Mouse (Mus musculus) hindbrain, embryonic 16.5 days (tissue): ENCODE measurements at regions not wholly inside any gene's neighbourhood (a gene's known extent, or its start where the extent isn't known, plus 50 kb on each side); places are given as distances from the start of the nearest gene placed in this dataset.

Experiments
- ATAC-seq: fragments of 200-750 bp; cut with Nextera tagmentation; 2 replicates; pipeline ENCODE4 v1.8.0; 2017; ENCODE audit warnings: moderate TSS enrichment, moderate library complexity
- H3K27ac ChIP-seq: fragments of 300-500 bp; sonication (generic); 2 replicates; pipeline ENCODE4 v1.5.1; 2014; ENCODE audit warnings: low read depth, mild to moderate bottlenecking, control low read depth, low read length, moderate library complexity
- H3K27me3 ChIP-seq: fragments of 300-500 bp; sonication (generic); replicated peaks from 2 replicates; pipeline ENCODE4 v1.6.1; 2014; ENCODE audit warnings: low read length; ENCODE audit not compliant: control insufficient read depth, insufficient read depth
- H3K36me3 ChIP-seq: fragments of 300-500 bp; sonication (generic); 2 replicates; pipeline ENCODE4 v1.6.1; 2014; ENCODE audit warnings: mild to moderate bottlenecking, low read length, moderate library complexity, mixed read lengths; ENCODE audit not compliant: control insufficient read depth, insufficient read depth
- H3K4me1 ChIP-seq: fragments of 300-500 bp; sonication (generic); 2 replicates; pipeline ENCODE4 v1.6.1; 2014; ENCODE audit warnings: low read depth, low read length; ENCODE audit not compliant: control insufficient read depth, insufficient read depth
- H3K4me2 ChIP-seq: fragments of 300-500 bp; sonication (generic); 2 replicates; pipeline ENCODE4 v1.6.1; 2014; ENCODE audit warnings: mild to moderate bottlenecking, low read length, control low read depth, moderate library complexity
- H3K4me3 ChIP-seq: fragments of 300-500 bp; sonication (generic); 2 replicates; pipeline ENCODE4 v1.5.1; 2014; ENCODE audit warnings: mild to moderate bottlenecking, low read length, control low read depth, moderate library complexity
- H3K9ac ChIP-seq: fragments of 300-500 bp; sonication (generic); 2 replicates; pipeline ENCODE4 v1.6.1; 2014; ENCODE audit warnings: low read depth, mild to moderate bottlenecking, control low read depth, low read length, moderate library complexity
- H3K9me3 ChIP-seq: fragments of 300-500 bp; sonication (generic); 2 replicates; pipeline ENCODE4 v1.6.1; 2014; ENCODE audit warnings: mild to moderate bottlenecking, low read length, moderate library complexity; ENCODE audit not compliant: control insufficient read depth
- WGBS: fragments of 180-500 bp; shearing (Covaris S2); extraction: QIAGEN DNeasy Blood & Tissue Kit; methylation state at CpG from one replicate; pipeline ENCODE4 v1.1.7; 2014; 5-methylcytosine and 5-hydroxymethylcytosine counted together

- Histone ChIP-seq H3K9ac (no peak overlapping the region), H3K4me2 (no peak overlapping the region), H3K27me3 (no peaks in the 10 kb centered on the region), H3K4me1 (peaks cover 2% of the 10 kb centered on the region; the same call in 1 of the 2 replicates), H3K9me3 (no peaks in the 10 kb centered on the region), H3K36me3 (no peaks in the 10 kb centered on the region), H3K27ac (no peak overlapping the region), H3K4me3 (no peak overlapping the region)
- no peak for ATAC-seq
- WGBS, result 75% methylated on average over 3 of the region's 3 CpGs
Measured at GRCm38 (mm10) chr10:24483053-24483452, 112.2 kb upstream of the Ccn2 start.

- no peaks in the 10 kb centered on the region for H3K36me3 ChIP-seq
- H3K27ac ChIP-seq, result no peak overlapping the region
- no peaks in the 10 kb centered on the region for H3K27me3 ChIP-seq
- H3K4me1 ChIP-seq, result peaks cover 2% of the 10 kb centered on the region; the same call in 1 of the 2 replicates
- no peaks in the 10 kb centered on the region for H3K9me3 ChIP-seq
- no peak overlapping the region for H3K4me2 ChIP-seq
- WGBS, result 35% methylated on average over 5 of the region's 5 CpGs
- no peak overlapping the region for H3K9ac ChIP-seq
- ATAC-seq, result no peak
- no peak overlapping the region for H3K4me3 ChIP-seq
Measured at GRCm38 (mm10) chr10:24484101-24484660, 111.1 kb upstream of the Ccn2 start.

- Histone ChIP-seq H3K9ac (no peak overlapping the region), H3K4me2 (no peak overlapping the region), H3K27me3 (no peaks in the 10 kb centered on the region), H3K36me3 (no peaks in the 10 kb centered on the region), H3K4me1 (peaks cover 2% of the 10 kb centered on the region; the same call in 1 of the 2 replicates), H3K4me3 (no peak overlapping the region), H3K9me3 (no peaks in the 10 kb centered on the region), H3K27ac (no peak overlapping the region)
- no peak for ATAC-seq
- 63% methylated on average over 5 of the region's 5 CpGs for WGBS
Measured at GRCm38 (mm10) chr10:24485461-24485860, 109.8 kb upstream of the Ccn2 start.

- no peak overlapping the region for H3K9ac ChIP-seq
- H3K36me3 ChIP-seq, result no peaks in the 10 kb centered on the region
- no peak overlapping the region for H3K4me3 ChIP-seq
- H3K27me3 ChIP-seq, result no peaks in the 10 kb centered on the region
- peaks cover 2% of the 10 kb centered on the region; the same call in 1 of the 2 replicates for H3K4me1 ChIP-seq
- H3K27ac ChIP-seq, result no peak overlapping the region
- no peaks in the 10 kb centered on the region for H3K9me3 ChIP-seq
- 46% methylated on average over 1 of the region's 1 CpGs for WGBS
- no peak overlapping the region for H3K4me2 ChIP-seq
- no peak for ATAC-seq
Measured at GRCm38 (mm10) chr10:24486224-24486623, 109.0 kb upstream of the Ccn2 start.

GRCm38 (mm10) chr10:24487915-24488314 lies 107.3 kb upstream of the Ccn2 start:
- Histone ChIP-seq H3K27me3 (no peaks in the 10 kb centered on the region), H3K36me3 (no peaks in the 10 kb centered on the region), H3K9me3 (no peaks in the 10 kb centered on the region), H3K4me2 (no peak overlapping the region), H3K4me3 (no peak overlapping the region), H3K9ac (no peak overlapping the region), H3K27ac (no peak overlapping the region), H3K4me1 (peaks cover 2% of the 10 kb centered on the region; the same call in 1 of the 2 replicates)
- ATAC-seq, result no peak
- 79% methylated on average over 3 of the region's 3 CpGs for WGBS

- Histone ChIP-seq H3K4me1 (peaks cover 2% of the 10 kb centered on the region; the same call in 1 of the 2 replicates), H3K9me3 (no peaks in the 10 kb centered on the region), H3K27me3 (no peaks in the 10 kb centered on the region), H3K27ac (no peak overlapping the region), H3K9ac (no peak overlapping the region), H3K4me2 (no peak overlapping the region), H3K36me3 (no peaks in the 10 kb centered on the region), H3K4me3 (no peak overlapping the region)
- ATAC-seq, result no peak
- 84% methylated on average over 2 of the region's 2 CpGs for WGBS
Measured at GRCm38 (mm10) chr10:24490432-24490831, 104.8 kb upstream of the Ccn2 start.

- Histone ChIP-seq H3K36me3 (no peaks in the 10 kb centered on the region), H3K27me3 (no peaks in the 10 kb centered on the region), H3K4me3 (no peak overlapping the region), H3K4me1 (no peaks in the 10 kb centered on the region), H3K9ac (no peak overlapping the region), H3K9me3 (no peaks in the 10 kb centered on the region), H3K4me2 (no peak overlapping the region), H3K27ac (no peak overlapping the region)
- WGBS, result 83% methylated on average over 3 of the region's 3 CpGs
- ATAC-seq, result no peak
Measured at GRCm38 (mm10) chr10:24491848-24492247, 103.4 kb upstream of the Ccn2 start.

- 58% methylated on average over 4 of the region's 4 CpGs for WGBS
- Histone ChIP-seq H3K27me3 (no peaks in the 10 kb centered on the region), H3K4me3 (no peak overlapping the region), H3K4me1 (no peaks in the 10 kb centered on the region), H3K4me2 (no peak overlapping the region), H3K9me3 (no peaks in the 10 kb centered on the region), H3K9ac (no peak overlapping the region), H3K27ac (no peak overlapping the region), H3K36me3 (no peaks in the 10 kb centered on the region)
- ATAC-seq, result no peak
Measured at GRCm38 (mm10) chr10:24493392-24493791, 101.8 kb upstream of the Ccn2 start.

GRCm38 (mm10) chr10:24493936-24494335 lies 101.3 kb upstream of the Ccn2 start:
- 59% methylated on average over 6 of the region's 6 CpGs for WGBS

More at GRCm38 (mm10) chr10:24493936-24494335, 101.3 kb upstream of the Ccn2 start:
- H3K9ac ChIP-seq, result no peak overlapping the region
- no peak for ATAC-seq
- H3K4me1 ChIP-seq, result no peaks in the 10 kb centered on the region
- no peaks in the 10 kb centered on the region for H3K36me3 ChIP-seq
- H3K27ac ChIP-seq, result no peak overlapping the region
- no peaks in the 10 kb centered on the region for H3K9me3 ChIP-seq
- H3K27me3 ChIP-seq, result no peaks in the 10 kb centered on the region
- H3K4me2 ChIP-seq, result no peak overlapping the region
- no peak overlapping the region for H3K4me3 ChIP-seq
